Mouse (Mus musculus) heart, adult 2 months (tissue): Measurements from ENCODE around the gene Cenpu. TPM values are rescaled to one million over a fixed set of nuclear protein-coding genes. Genes with fewer than 3 reads are reported as not detected.

Experiments
- DNase-seq, 2 experiments: peaks; one replicate each; pipeline ENCODE4 v3.0.0; 2021
- H3K27ac ChIP-seq: fragments of 200-600 bp; 2 replicates; pipeline ENCODE4 v1.8.1; 2022
- H3K27me3 ChIP-seq: fragments of 200-500 bp; 2 replicates; pipeline ENCODE4 v1.6.1; 2012; ENCODE audit warnings: mild to moderate bottlenecking, low read length, inconsistent platforms, mixed read lengths; ENCODE audit not compliant: control insufficient read depth, insufficient read depth
- H3K36me3 ChIP-seq: fragments of 200-500 bp; 2 replicates; pipeline ENCODE4 v1.6.1; 2012; ENCODE audit warnings: low read length, inconsistent platforms; ENCODE audit not compliant: control insufficient read depth, insufficient read depth
- H3K4me1 ChIP-seq: fragments of 200-500 bp; 2 replicates; pipeline ENCODE4 v1.6.1; 2011; ENCODE audit warnings: low read length; ENCODE audit not compliant: control insufficient read depth, insufficient read depth
- H3K4me3 ChIP-seq: fragments of 200-600 bp; 2 replicates; pipeline ENCODE4 v1.8.1; 2022
- H3K79me2 ChIP-seq: fragments of 200-500 bp; replicated peaks from 2 replicates; pipeline ENCODE4 v1.6.1; 2012; ENCODE audit warnings: mild to moderate bottlenecking, inconsistent platforms, low read length, moderate library complexity, mixed read lengths; ENCODE audit not compliant: control insufficient read depth, insufficient read depth
- H3K9ac ChIP-seq: fragments of 200-500 bp; 2 replicates; pipeline ENCODE4 v1.6.1; 2012; ENCODE audit warnings: low read depth, mild to moderate bottlenecking, control low read depth, inconsistent platforms, low read length, mixed read lengths
- CTCF ChIP-seq: fragments of 200-600 bp; IDR thresholded peaks from 2 replicates; pipeline ENCODE4 v1.8.1; 2022; ENCODE audit warnings: antibody characterized with exemption, mild to moderate bottlenecking, moderate library complexity
- EP300 ChIP-seq: fragments of 200-500 bp; IDR thresholded peaks from 2 replicates; pipeline ENCODE4 v1.6.1; 2011; ENCODE audit warnings: low read depth, low read length, control low read depth; ENCODE audit not compliant: insufficient read depth
- POLR2A ChIP-seq: fragments of 200-500 bp; IDR thresholded peaks from 2 replicates; pipeline ENCODE4 v1.6.1; 2011; ENCODE audit warnings: mild to moderate bottlenecking, low read depth, low read length, control low read depth; ENCODE audit not compliant: insufficient read depth
- WGBS: fragments of 180-500 bp; shearing (Covaris S2); methylation state at CpG from one replicate; pipeline ENCODE4 v1.1.7; 2018; 5-methylcytosine and 5-hydroxymethylcytosine counted together
- intact Hi-C: fragments of 180-260 bp; cut with DNase I; formaldehyde crosslinking; loops from one replicate; pipeline ENCODE4 v1.15.1; 2025
- polyA plus RNA-seq: library from polyadenylated mRNA; depleted of rRNA; stranded (reverse); fragments of >200 nt; gene quantifications from 2 replicates; pipeline ENCODE4 v1.2.3, GENCODE M21; 2012
- total RNA-seq, 2 experiments: library from RNA; stranded (reverse); gene quantifications; 2 replicates each; pipeline ENCODE4 v1.2.3; 2021

Gene Cenpu
- total and polyA plus RNA-seq, 3 experiments, result 0.21 to 0.73 (median 0.30) TPM

GRCm38 (mm10) chr8:46585576-46585975 lies 33.7 kb downstream of the Cenpu start:
- Histone ChIP-seq H3K79me2 (no peaks in the 10 kb centered on the region), H3K9ac (no peak overlapping the region), H3K27me3 (no peaks in the 10 kb centered on the region), H3K36me3 (no peaks in the 10 kb centered on the region), H3K27ac (no peak overlapping the region), H3K4me3 (no peak overlapping the region), H3K4me1 (no peaks in the 10 kb centered on the region)
- no peak for TF ChIP-seq POLR2A
- TF ChIP-seq EP300, result no peak
- no peak for TF ChIP-seq CTCF
- WGBS, result 63% methylated on average over 3 of the region's 3 CpGs
- intact Hi-C loops, result no loop called here
- DNase-seq, result no peak

DNA sequence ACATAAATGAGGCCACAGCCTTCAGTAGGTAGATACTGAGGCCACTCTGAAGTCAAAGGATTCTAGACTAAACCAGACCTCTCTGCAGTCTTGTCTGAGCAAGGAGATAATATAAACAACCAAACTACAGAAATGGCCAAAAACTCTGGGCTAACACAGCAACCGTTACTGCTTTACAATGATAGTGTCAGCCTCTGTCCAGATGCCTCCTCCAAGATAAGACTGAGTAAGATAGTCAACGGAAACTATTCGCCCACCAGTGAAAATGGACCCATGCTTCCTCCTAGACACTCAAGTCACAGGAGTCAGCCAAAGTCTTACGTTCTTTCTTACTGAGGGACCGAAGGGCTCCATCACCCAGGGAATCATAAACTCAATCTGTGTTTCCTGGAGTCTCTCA lies 36.1 kb downstream of the Cenpu start:
- WGBS, result 66% methylated on average over 5 of the region's 5 CpGs
- Histone ChIP-seq H3K4me3 (no peak overlapping the region), H3K79me2 (no peaks in the 10 kb centered on the region), H3K27ac (no peak overlapping the region), H3K9ac (no peak overlapping the region), H3K36me3 (no peaks in the 10 kb centered on the region), H3K4me1 (no peaks in the 10 kb centered on the region), H3K27me3 (no peaks in the 10 kb centered on the region)
- TF ChIP-seq CTCF, result no peak
- no peak for TF ChIP-seq EP300
- TF ChIP-seq POLR2A, result no peak
- intact Hi-C loops, result no loop called here
- DNase-seq, result no peak

DNA sequence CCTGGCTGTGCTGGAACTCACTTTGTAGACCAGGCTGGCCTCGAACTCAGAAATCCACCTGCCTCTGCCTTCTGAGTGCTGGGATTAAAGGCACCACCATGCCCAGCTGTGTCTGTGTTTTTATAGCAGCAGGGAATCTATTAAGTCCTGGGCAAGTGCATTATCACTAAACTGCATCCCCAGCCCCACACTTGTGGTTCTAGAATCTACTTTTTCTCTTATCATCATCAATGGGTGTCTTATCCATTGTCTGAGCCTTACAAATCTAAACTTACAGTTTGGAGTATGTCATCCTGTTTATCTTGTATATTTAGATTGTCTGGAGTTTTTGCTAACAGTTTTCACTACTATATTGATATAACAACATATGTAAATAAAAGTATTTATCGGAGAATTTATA lies 36.8 kb downstream of the Cenpu start:
- WGBS, result 99% methylated on average over 2 of the region's 2 CpGs
- TF ChIP-seq POLR2A, result no peak
- no peak for TF ChIP-seq CTCF
- no peak for TF ChIP-seq EP300
- Histone ChIP-seq H3K36me3 (no peaks in the 10 kb centered on the region), H3K27ac (no peak overlapping the region), H3K27me3 (no peaks in the 10 kb centered on the region), H3K4me3 (no peak overlapping the region), H3K79me2 (no peaks in the 10 kb centered on the region), H3K4me1 (no peaks in the 10 kb centered on the region), H3K9ac (no peak overlapping the region)
- DNase-seq, result no peak
- intact Hi-C loops, result no loop called here

DNA sequence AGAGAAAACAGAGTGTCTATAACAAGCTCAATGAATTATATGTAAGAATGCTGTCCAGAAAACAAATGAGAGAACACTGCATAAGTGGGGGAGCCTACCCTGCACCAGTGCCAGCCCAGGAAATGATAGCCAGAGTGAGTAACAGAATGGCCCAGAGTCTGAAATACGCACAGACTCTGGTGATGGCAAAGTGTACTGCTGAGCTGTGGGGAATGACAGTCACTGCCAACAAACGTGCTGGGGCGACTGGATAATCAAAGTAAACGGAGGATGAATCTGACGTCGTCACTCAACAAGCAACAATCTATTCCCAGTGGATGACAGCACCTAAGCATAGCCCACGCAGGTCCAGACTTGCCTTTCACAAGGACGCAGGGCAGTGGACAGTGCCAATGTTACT lies 41.2 kb downstream of the Cenpu start:
- Histone ChIP-seq H3K4me3 (no peak overlapping the region), H3K9ac (no peak overlapping the region), H3K79me2 (no peaks in the 10 kb centered on the region), H3K4me1 (peaks cover 1% of the 10 kb centered on the region), H3K27ac (no peak overlapping the region; the same call in 1 of the 2 replicates), H3K27me3 (no peaks in the 10 kb centered on the region), H3K36me3 (no peaks in the 10 kb centered on the region)
- 56% methylated on average over 8 of the region's 8 CpGs for WGBS
- intact Hi-C loops, result no loop called here
- no peak for TF ChIP-seq EP300
- no peak for DNase-seq

- no peak for TF ChIP-seq EP300
- TF ChIP-seq CTCF, result no peak
- no peak for TF ChIP-seq POLR2A
- H3K27ac ChIP-seq, result no peak overlapping the region; the same call in 1 of the 2 replicates
- WGBS, result 53% methylated on average over 2 of the region's 2 CpGs
- no peak overlapping the region for H3K4me3 ChIP-seq
- intact Hi-C loops, result no loop called here
- H3K4me1 ChIP-seq, result peaks cover 1% of the 10 kb centered on the region
- H3K79me2 ChIP-seq, result no peaks in the 10 kb centered on the region
- H3K9ac ChIP-seq, result no peak overlapping the region
- DNase-seq, result peak in 1 of 2 experiments; percentile 6
- no peaks in the 10 kb centered on the region for H3K27me3 ChIP-seq
- no peaks in the 10 kb centered on the region for H3K36me3 ChIP-seq
Measured at GRCm38 (mm10) chr8:46593772-46594171, 41.9 kb downstream of the Cenpu start.

- H3K27me3 ChIP-seq, result no peaks in the 10 kb centered on the region
- TF ChIP-seq POLR2A, result no peak
- TF ChIP-seq EP300, result no peak
- TF ChIP-seq CTCF, result no peak
- no peaks in the 10 kb centered on the region; the same call in 1 of the 2 replicates for H3K36me3 ChIP-seq
- no peak overlapping the region for H3K4me3 ChIP-seq
- H3K79me2 ChIP-seq, result no peaks in the 10 kb centered on the region
- peaks cover 1% of the 10 kb centered on the region for H3K4me1 ChIP-seq
- DNase-seq, result peak in 1 of 2 experiments; percentile 25
- intact Hi-C loops, result no loop called here
- 74% methylated on average over 2 of the region's 2 CpGs for WGBS
- H3K9ac ChIP-seq, result no peak overlapping the region
- no peak overlapping the region for H3K27ac ChIP-seq
Measured at GRCm38 (mm10) chr8:46595593-46595992, 43.8 kb downstream of the Cenpu start.

DNA sequence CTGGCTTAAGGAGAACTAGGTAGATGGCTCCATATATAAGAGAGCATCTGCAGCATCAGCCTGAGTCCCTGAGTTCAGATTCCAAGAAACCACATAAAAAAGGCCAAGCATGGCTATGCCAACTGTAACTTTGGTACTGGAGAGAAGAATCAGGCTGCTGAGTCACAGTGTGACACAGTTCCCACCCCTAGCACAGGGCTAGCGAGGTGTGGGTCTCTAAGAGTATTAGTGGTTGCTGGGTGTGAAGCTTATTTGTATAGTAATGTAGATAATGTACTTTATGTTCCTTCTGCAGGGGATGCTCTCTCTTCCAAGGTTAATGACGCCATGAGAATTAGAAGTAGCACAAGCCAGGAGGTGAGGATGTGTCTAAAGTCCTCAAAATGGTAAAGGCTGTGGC lies 44.7 kb downstream of the Cenpu start:
- Histone ChIP-seq H3K79me2 (no peaks in the 10 kb centered on the region), H3K36me3 (no peaks in the 10 kb centered on the region; the same call in 1 of the 2 replicates), H3K27ac (no peak overlapping the region), H3K4me1 (peaks cover 1% of the 10 kb centered on the region), H3K4me3 (no peak overlapping the region), H3K27me3 (no peaks in the 10 kb centered on the region), H3K9ac (no peak overlapping the region)
- WGBS, result 95% methylated on average over 2 of the region's 2 CpGs
- TF ChIP-seq EP300, result no peak
- no peak for TF ChIP-seq POLR2A
- TF ChIP-seq CTCF, result no peak
- intact Hi-C loops, result no loop called here
- DNase-seq, result no peak
